29 mouse cellular contexts compared by ENCODE assay signal in genomic region chr2:20629156-20629712, GRCm38 (mm10).
DNase-seq lines count a peak whose midpoint lies in the region; ATAC-seq lines count a peak whose summit lies in the region.
"Had no signal": no experiment of that assay in that cellular context is flagged by ENCODE, and none has a peak within 500 bp of the region (broad histone marks: within the 10 kb centered on the region; RNA-seq: fewer than 3 reads in every experiment).

No protein-coding gene starts in this region.

- 95% methylated on average over 8 of the region's 8 CpGs for WGBS in midbrain, embryonic 11.5 days
- 95% methylated on average over 8 of the region's 8 CpGs for WGBS in midbrain, embryonic 10.5 days
- WGBS in intestine, embryonic 16.5 days: 63% methylated on average over 8 of the region's 8 CpGs

- H3K4me3 ChIP-seq in midbrain, embryonic 11.5 days (ENCODE audit: low read depth, low read length): no peak overlapping the region
- no peak overlapping the region for H3K4me3 ChIP-seq in midbrain, embryonic 10.5 days
- H3K4me3 ChIP-seq in intestine, embryonic 16.5 days (ENCODE audit: low read length): no peak overlapping the region
- H3K4me3 ChIP-seq: forebrain, embryonic 15.5 days; heart, embryonic 13.5 days; hindbrain, embryonic 10.5 days; hindbrain, embryonic 15.5 days; limb, embryonic 12.5 days; megakaryocyte, embryonic 14.5 days had no signal

- H3K36me3 ChIP-seq in midbrain, embryonic 11.5 days (ENCODE audit: control insufficient read depth, insufficient read depth, low read length): no peaks in the 10 kb centered on the region
- H3K36me3 ChIP-seq in midbrain, embryonic 10.5 days: no peaks in the 10 kb centered on the region
- H3K36me3 ChIP-seq in intestine, embryonic 16.5 days (ENCODE audit: control insufficient read depth, insufficient read depth, low read length): no peaks in the 10 kb centered on the region
- H3K36me3 ChIP-seq: forebrain, embryonic 15.5 days; heart, embryonic 13.5 days; hindbrain, embryonic 10.5 days; hindbrain, embryonic 15.5 days; limb, embryonic 12.5 days had no signal

- H3K27me3 ChIP-seq in midbrain, embryonic 11.5 days (ENCODE audit: control insufficient read depth, insufficient read depth, low read length): no peaks in the 10 kb centered on the region
- no peaks in the 10 kb centered on the region for H3K27me3 ChIP-seq in midbrain, embryonic 10.5 days (ENCODE audit: low read depth, poor library complexity, severe bottlenecking)
- no peaks in the 10 kb centered on the region for H3K27me3 ChIP-seq in intestine, embryonic 16.5 days (replicated peaks; ENCODE audit: control insufficient read depth, insufficient read depth, low read length)
- H3K27me3 ChIP-seq: forebrain, embryonic 15.5 days; heart, embryonic 13.5 days; hindbrain, embryonic 15.5 days; limb, embryonic 12.5 days; megakaryocyte, embryonic 14.5 days had no signal

- H3K4me2 ChIP-seq in midbrain, embryonic 11.5 days: no peak overlapping the region
- no peak overlapping the region for H3K4me2 ChIP-seq in intestine, embryonic 16.5 days (ENCODE audit: low read depth, low read length)
- H3K4me2 ChIP-seq: forebrain, embryonic 15.5 days; heart, embryonic 13.5 days; hindbrain, embryonic 15.5 days; limb, embryonic 12.5 days; liver, embryonic 11.5 days had no signal

- H3K9ac ChIP-seq in midbrain, embryonic 11.5 days (ENCODE audit: low read length): no peak overlapping the region
- no peak overlapping the region for H3K9ac ChIP-seq in intestine, embryonic 16.5 days (ENCODE audit: low read depth, low read length)
- H3K9ac ChIP-seq: forebrain, embryonic 15.5 days; heart, embryonic 13.5 days; hindbrain, embryonic 15.5 days; limb, embryonic 12.5 days had no signal

- peak; percentile 15 for DNase-seq in heart, adult 11 months
- DNase-seq in heart, adult 9 months (ENCODE audit: low spot score in 2 of 2): no peak
- DNase-seq in midbrain, embryonic 11.5 days (ENCODE audit: low spot score, missing footprints): peak; percentile 65
- no peak for DNase-seq in midbrain, embryonic 10.5 days (ENCODE audit: low spot score)
- DNase-seq in layer of hippocampus, adult 18-20 months (ENCODE audit: low spot score in 2 of 2): no peak
- DNase-seq in ovary, postnatal 10 days (ENCODE audit: low spot score): no peak
- DNase-seq: adrenal gland, postnatal 25 days; B cell, adult 2 months; cerebellum, adult 11-12 months; cerebellum, adult 9-11 months; embryo, embryonic 11 days; gastrocnemius, postnatal 25 days; heart, adult 18-20 months; heart, postnatal 10 days; kidney, postnatal 25 days; lung, postnatal 4 days; midbrain, embryonic 14.5 days; retina, postnatal 1 day; right cerebral cortex, postnatal 14 days; thymus, postnatal 4 days had no signal

- no peak for ATAC-seq in midbrain, embryonic 11.5 days (ENCODE audit: low FRiP score)
- ATAC-seq in intestine, embryonic 16.5 days: peak; percentile 69; the same call in 1 of the 2 replicates
- ATAC-seq: forebrain, embryonic 15.5 days; inflammation-experienced regulatory T-cells, adult 6 months had no signal

- H3K27ac ChIP-seq in midbrain, embryonic 11.5 days (ENCODE audit: low read depth, low read length): no peak overlapping the region
- no peak overlapping the region for H3K27ac ChIP-seq in midbrain, embryonic 10.5 days (replicated peaks)
- peak overlapping the region; percentile 61 for H3K27ac ChIP-seq in intestine, embryonic 16.5 days (ENCODE audit: low read length)
- H3K27ac ChIP-seq: forebrain, embryonic 15.5 days; heart, embryonic 13.5 days; hindbrain, embryonic 10.5 days; hindbrain, embryonic 15.5 days; limb, embryonic 12.5 days had no signal

- H3K4me1 ChIP-seq in midbrain, embryonic 11.5 days (ENCODE audit: control insufficient read depth, insufficient read depth, low read length): no peaks in the 10 kb centered on the region
- peaks cover 9% of the 10 kb centered on the region; the same call in 1 of the 2 replicates for H3K4me1 ChIP-seq in midbrain, embryonic 10.5 days
- H3K4me1 ChIP-seq in intestine, embryonic 16.5 days (ENCODE audit: control insufficient read depth, insufficient read depth, low read length): no peaks in the 10 kb centered on the region
- H3K4me1 ChIP-seq: forebrain, embryonic 15.5 days; hindbrain, embryonic 10.5 days; hindbrain, embryonic 15.5 days; limb, embryonic 12.5 days; megakaryocyte, embryonic 14.5 days had no signal

- H3K9me3 ChIP-seq in midbrain, embryonic 11.5 days (ENCODE audit: control insufficient read depth, low read length): no peaks in the 10 kb centered on the region
- H3K9me3 ChIP-seq in midbrain, embryonic 10.5 days (replicated peaks): no peaks in the 10 kb centered on the region
- no peaks in the 10 kb centered on the region for H3K9me3 ChIP-seq in intestine, embryonic 16.5 days (ENCODE audit: control insufficient read depth, low read length)
- H3K9me3 ChIP-seq: forebrain, embryonic 15.5 days; heart, embryonic 13.5 days; hindbrain, embryonic 10.5 days; hindbrain, embryonic 15.5 days; limb, embryonic 12.5 days; megakaryocyte, embryonic 14.5 days had no signal

Comparison
In these comparisons a context has a peak if more than half of its experiments do, and no peak if none do; other contexts are left out.
1. DNase-seq: peak in heart, adult 11 months (single experiment) and midbrain, embryonic 11.5 days (single experiment); none in heart, adult 9 months (0 of 2), midbrain, embryonic 10.5 days (single experiment), layer of hippocampus, adult 18-20 months (0 of 2) and ovary, postnatal 10 days (single experiment).